Mouse (Mus musculus) kidney, embryonic 14.5 days (tissue): Measurements from ENCODE around the gene Hapln1. TPM values are rescaled to one million over a fixed set of nuclear protein-coding genes. Genes with fewer than 3 reads are reported as not detected.

Experiments
- ATAC-seq: fragments of 200-750 bp; cut with Nextera tagmentation; 2 replicates; pipeline ENCODE4 v1.8.0; 2017; ENCODE audit warnings: moderate number of reproducible peaks, mild to moderate bottlenecking, moderate TSS enrichment, moderate library complexity; ENCODE audit not compliant: low FRiP score, low TSS enrichment
- H3K27ac ChIP-seq: fragments of 300-500 bp; sonication (generic); 2 replicates; pipeline ENCODE4 v1.5.1; 2014; ENCODE audit warnings: low read depth, mild to moderate bottlenecking, low read length, moderate library complexity, mixed read lengths
- H3K27me3 ChIP-seq: fragments of 300-500 bp; sonication (generic); 2 replicates; pipeline ENCODE4 v1.6.1; 2014; ENCODE audit warnings: mild to moderate bottlenecking, low read length; ENCODE audit not compliant: control insufficient read depth, insufficient read depth
- H3K36me3 ChIP-seq: fragments of 300-500 bp; sonication (generic); 2 replicates; pipeline ENCODE4 v1.6.1; 2014; ENCODE audit warnings: low read length, mixed read lengths; ENCODE audit not compliant: control insufficient read depth, insufficient read depth
- H3K4me1 ChIP-seq: fragments of 300-500 bp; sonication (generic); 2 replicates; pipeline ENCODE4 v1.6.1; 2014; ENCODE audit warnings: low read length, mixed read lengths; ENCODE audit not compliant: control insufficient read depth, insufficient read depth
- H3K4me2 ChIP-seq: fragments of 300-500 bp; sonication (generic); replicated peaks from 2 replicates; pipeline ENCODE4 v1.6.1; 2014; ENCODE audit warnings: low read depth, mild to moderate bottlenecking, low read length
- H3K4me3 ChIP-seq: fragments of 300-500 bp; sonication (generic); 2 replicates; pipeline ENCODE4 v1.5.1; 2014; ENCODE audit warnings: mild to moderate bottlenecking, low read length
- H3K9ac ChIP-seq: fragments of 300-500 bp; sonication (generic); 2 replicates; pipeline ENCODE4 v1.6.1; 2014; ENCODE audit warnings: low read depth, mild to moderate bottlenecking, low read length, moderate library complexity
- H3K9me3 ChIP-seq: fragments of 300-500 bp; sonication (generic); 2 replicates; pipeline ENCODE4 v1.6.1; 2016; ENCODE audit warnings: low read length; ENCODE audit not compliant: control insufficient read depth
- WGBS: fragments of 180-500 bp; shearing (Covaris S2); extraction: QIAGEN DNeasy Blood & Tissue Kit; methylation state at CpG from one replicate; pipeline ENCODE4 v1.1.7; 2014; 5-methylcytosine and 5-hydroxymethylcytosine counted together
- polyA plus RNA-seq: library from polyadenylated mRNA; unstranded; fragments of >200 nt; fragmentation: Nextera tagmentation; extraction: Ambion mirVana; gene quantifications from 2 replicates; pipeline ENCODE4 v1.2.1, GENCODE M21; 2014

The Hapln1 gene
- 8.9 and 12.8 TPM in 2 replicates for polyA plus RNA-seq

GRCm38 (mm10) chr13:89539205-89539886, at the start of gene Hapln1:
Gene Hapln1 (plus strand): TSS chr13:89539796.
- WGBS: 1% methylated on average over 29 of the region's 29 CpGs
- H3K27ac ChIP-seq: no peak within 1 kb of the TSS

GRCm38 (mm10) chr13:89493169-89493568, 46.4 kb upstream of the Hapln1 start:
- Histone ChIP-seq H3K4me2 (no peak overlapping the region), H3K36me3 (no peaks in the 10 kb centered on the region), H3K9ac (no peak overlapping the region), H3K4me1 (no peaks in the 10 kb centered on the region), H3K27ac (no peak overlapping the region), H3K9me3 (no peaks in the 10 kb centered on the region), H3K27me3 (no peaks in the 10 kb centered on the region), H3K4me3 (no peak overlapping the region)
- no peak for ATAC-seq

More at GRCm38 (mm10) chr13:89539205-89539886, at the start of gene Hapln1:
- H3K27me3 ChIP-seq: no peaks in the 10 kb centered on the region
- no peaks in the 10 kb centered on the region for H3K9me3 ChIP-seq
- H3K9ac ChIP-seq: peak within 1 kb of the TSS; percentile 61
- no peaks in the 10 kb centered on the region for H3K36me3 ChIP-seq
- 0 out of 2 replicates have a peak, but pooled peaks cover 7% of the 10 kb centered on the region for H3K4me1 ChIP-seq
- peak; percentile 81 for ATAC-seq
- H3K4me3 ChIP-seq: peak within 1 kb of the TSS; percentile 55
- peak within 1 kb of the TSS; percentile 94 for H3K4me2 ChIP-seq

GRCm38 (mm10) chr13:89493678-89494077, 45.9 kb upstream of the Hapln1 start:
- no peaks in the 10 kb centered on the region for H3K27me3 ChIP-seq
- 66% methylated on average over 6 of the region's 6 CpGs for WGBS
- H3K9me3 ChIP-seq: no peaks in the 10 kb centered on the region
- ATAC-seq: no peak
- H3K4me1 ChIP-seq: no peaks in the 10 kb centered on the region
- H3K36me3 ChIP-seq: no peaks in the 10 kb centered on the region
- no peak overlapping the region for H3K4me2 ChIP-seq
- H3K9ac ChIP-seq: no peak overlapping the region
- no peak overlapping the region for H3K27ac ChIP-seq
- H3K4me3 ChIP-seq: no peak overlapping the region

GRCm38 (mm10) chr13:89496569-89496968, 43.0 kb upstream of the Hapln1 start:
- no peaks in the 10 kb centered on the region for H3K27me3 ChIP-seq
- no peak overlapping the region for H3K4me3 ChIP-seq
- WGBS: 78% methylated on average over 2 of the region's 2 CpGs
- no peak overlapping the region for H3K9ac ChIP-seq
- no peaks in the 10 kb centered on the region for H3K36me3 ChIP-seq
- no peaks in the 10 kb centered on the region for H3K4me1 ChIP-seq
- no peak overlapping the region for H3K4me2 ChIP-seq
- H3K27ac ChIP-seq: no peak overlapping the region
- H3K9me3 ChIP-seq: no peaks in the 10 kb centered on the region
- ATAC-seq: no peak

- H3K4me2 ChIP-seq: no peak overlapping the region
- H3K27me3 ChIP-seq: no peaks in the 10 kb centered on the region
- H3K27ac ChIP-seq: no peak overlapping the region
- no peak overlapping the region for H3K9ac ChIP-seq
- H3K36me3 ChIP-seq: no peaks in the 10 kb centered on the region
- H3K4me3 ChIP-seq: no peak overlapping the region
- H3K4me1 ChIP-seq: no peaks in the 10 kb centered on the region
- no peaks in the 10 kb centered on the region for H3K9me3 ChIP-seq
- 71% methylated on average over 1 of the region's 1 CpGs for WGBS
- ATAC-seq: no peak
These were observed 40.2 kb upstream of the Hapln1 start for GRCm38 (mm10) chr13:89499419-89499818.

DNA sequence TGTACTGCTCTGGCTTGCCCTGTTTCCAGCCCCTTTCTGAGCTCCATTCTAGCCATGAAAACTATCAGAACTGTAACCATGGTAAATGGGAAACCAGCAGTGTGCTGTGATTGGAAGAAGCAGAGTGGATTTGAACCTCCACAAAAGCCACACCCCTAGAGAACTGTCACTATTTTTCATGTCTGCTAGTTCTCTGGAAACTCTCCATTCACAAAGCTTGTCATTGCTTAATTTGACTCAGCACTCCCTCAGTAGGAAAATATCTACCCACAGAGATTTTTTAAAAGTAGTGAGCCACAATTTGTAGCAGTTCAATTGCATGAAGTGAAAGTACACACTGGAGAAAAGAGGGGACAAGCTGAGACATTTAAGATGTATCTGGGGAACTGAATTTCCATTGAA, 18.1 kb upstream of the Hapln1 start:
- no peak overlapping the region for H3K4me3 ChIP-seq
- no peaks in the 10 kb centered on the region for H3K4me1 ChIP-seq
- H3K27me3 ChIP-seq: no peaks in the 10 kb centered on the region
- no peak for ATAC-seq
- H3K4me2 ChIP-seq: no peak overlapping the region
- H3K9ac ChIP-seq: no peak overlapping the region
- H3K27ac ChIP-seq: no peak overlapping the region
- H3K9me3 ChIP-seq: no peaks in the 10 kb centered on the region
- H3K36me3 ChIP-seq: no peaks in the 10 kb centered on the region

DNA sequence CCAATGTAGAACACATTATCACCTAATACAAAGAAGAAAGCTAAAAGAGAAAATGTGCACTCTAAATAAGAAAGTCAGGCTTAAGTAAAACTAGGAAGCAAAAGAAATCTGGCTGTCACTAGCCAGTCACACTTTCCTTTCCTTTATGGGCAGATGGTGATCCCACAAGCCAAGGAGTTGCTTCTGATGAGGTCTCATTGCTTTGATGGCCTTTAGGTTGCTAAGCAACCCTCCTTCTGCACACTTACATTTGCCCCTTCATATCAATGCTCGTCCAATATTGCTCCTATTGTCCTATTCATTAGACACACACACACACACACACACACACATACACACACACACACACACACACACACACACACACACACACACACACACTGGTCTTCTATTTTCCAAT, 10.9 kb upstream of the Hapln1 start:
- Histone ChIP-seq H3K4me3 (no peak overlapping the region), H3K27ac (no peak overlapping the region), H3K9ac (no peak overlapping the region), H3K9me3 (no peaks in the 10 kb centered on the region), H3K4me1 (no peaks in the 10 kb centered on the region), H3K4me2 (no peak overlapping the region), H3K36me3 (no peaks in the 10 kb centered on the region), H3K27me3 (no peaks in the 10 kb centered on the region)
- WGBS: 25% methylated on average over 1 of the region's 1 CpGs
- no peak for ATAC-seq

- Histone ChIP-seq H3K27ac (no peak overlapping the region), H3K4me3 (no peak overlapping the region), H3K9me3 (no peaks in the 10 kb centered on the region), H3K27me3 (no peaks in the 10 kb centered on the region), H3K4me2 (no peak overlapping the region), H3K9ac (no peak overlapping the region), H3K36me3 (no peaks in the 10 kb centered on the region), H3K4me1 (no peaks in the 10 kb centered on the region)
- ATAC-seq: no peak
- 87% methylated on average over 2 of the region's 2 CpGs for WGBS
These were observed 9.2 kb upstream of the Hapln1 start for GRCm38 (mm10) chr13:89530386-89530785.

DNA sequence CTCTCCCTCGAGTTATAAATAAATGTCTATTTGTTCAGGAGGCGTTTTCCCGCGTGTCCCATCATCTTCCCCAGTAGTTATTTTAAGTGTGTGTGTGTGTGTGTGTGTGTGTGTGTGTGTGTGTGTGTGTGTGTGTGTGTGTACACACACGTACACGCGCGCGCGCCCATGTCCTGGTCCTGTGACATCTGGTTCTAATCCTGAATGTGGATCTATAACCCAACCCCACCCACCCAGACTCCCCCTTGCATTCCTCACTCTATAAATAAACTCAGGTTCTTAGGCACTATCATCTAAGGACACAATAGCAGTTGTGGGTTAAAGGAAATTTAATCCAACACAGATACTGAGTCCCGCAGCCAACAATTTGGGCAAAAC, 280 bp downstream of the Hapln1 start:
- no peaks in the 10 kb centered on the region for H3K9me3 ChIP-seq
- H3K4me2 ChIP-seq: peak overlapping the region; percentile 94
- H3K27ac ChIP-seq: no peak overlapping the region
- WGBS: 22% methylated on average over 11 of the region's 11 CpGs
- peak overlapping the region; percentile 55 for H3K4me3 ChIP-seq
- no peaks in the 10 kb centered on the region for H3K27me3 ChIP-seq
- no peaks in the 10 kb centered on the region for H3K36me3 ChIP-seq
- H3K4me1 ChIP-seq: 0 out of 2 replicates have a peak, but pooled peaks cover 7% of the 10 kb centered on the region
- no peak overlapping the region for H3K9ac ChIP-seq
- peak; percentile 17; the same call in 1 of the 2 replicates for ATAC-seq
